Mouse (Mus musculus) kidney, postnatal 0 days (tissue): Measurements from ENCODE around the gene Yy1. TPM values are rescaled to one million over a fixed set of nuclear protein-coding genes. Genes with fewer than 3 reads are reported as not detected.
A peak's percentile ranks its signal among the peaks of the same experiment; 100 is the strongest.

ENCODE experiments used
- ATAC-seq: fragments of 200-750 bp; cut with Nextera tagmentation; replicated peaks from 2 replicates; pipeline ENCODE4 v1.8.0; 2017; ENCODE audit warnings: low read depth, moderate number of reproducible peaks, moderate TSS enrichment, moderate library complexity; ENCODE audit not compliant: low FRiP score
- DNase-seq: peaks from one replicate; pipeline ENCODE4 v3.0.0-alpha.2; 2016; ENCODE audit warnings: low spot score
- H3K27ac ChIP-seq: fragments of 300-500 bp; sonication (generic); 2 replicates; pipeline ENCODE4 v1.5.1; 2014; ENCODE audit warnings: mild to moderate bottlenecking
- H3K27me3 ChIP-seq: fragments of 300-500 bp; sonication (generic); 2 replicates; pipeline ENCODE4 v1.6.1; 2014; ENCODE audit warnings: low read length, mixed read lengths; ENCODE audit not compliant: insufficient read depth
- H3K36me3 ChIP-seq: fragments of 300-500 bp; sonication (generic); 2 replicates; pipeline ENCODE4 v1.6.1; 2014; ENCODE audit warnings: low read length, mixed read lengths; ENCODE audit not compliant: insufficient read depth
- H3K4me1 ChIP-seq: fragments of 300-500 bp; sonication (generic); replicated peaks from 2 replicates; pipeline ENCODE4 v1.6.1; 2014; ENCODE audit warnings: antibody characterized with exemption, low read length, mixed read lengths; ENCODE audit not compliant: insufficient read depth
- H3K4me2 ChIP-seq: fragments of 300-500 bp; sonication (generic); 2 replicates; pipeline ENCODE4 v1.6.1; 2014; ENCODE audit warnings: mild to moderate bottlenecking, low read length, moderate library complexity, mixed read lengths
- H3K4me3 ChIP-seq: fragments of 300-500 bp; sonication (generic); replicated peaks from 2 replicates; pipeline ENCODE4 v1.5.1; 2014; ENCODE audit warnings: low read depth, low read length
- H3K9ac ChIP-seq: fragments of 300-500 bp; sonication (generic); 2 replicates; pipeline ENCODE4 v1.6.1; 2014; ENCODE audit warnings: low read depth, low read length
- H3K9me3 ChIP-seq: fragments of 300-500 bp; sonication (generic); replicated peaks from 2 replicates; pipeline ENCODE4 v1.6.1; 2016; ENCODE audit warnings: low read length, inconsistent platforms, mixed read lengths
- CTCF ChIP-seq: IDR thresholded peaks from 2 replicates; pipeline ENCODE4 v1.5.1; 2016; ENCODE audit warnings: antibody characterized with exemption, low read depth, mild to moderate bottlenecking, moderate library complexity
- WGBS: fragments of 180-500 bp; shearing (Covaris S2); extraction: QIAGEN DNeasy Blood & Tissue Kit; methylation state at CpG from one replicate; pipeline ENCODE4 v1.1.7; 2014; 5-methylcytosine and 5-hydroxymethylcytosine counted together
- polyA plus RNA-seq: library from polyadenylated mRNA; unstranded; fragments of >200 nt; fragmentation: Nextera tagmentation; extraction: Ambion mirVana; gene quantifications from 2 replicates; pipeline ENCODE4 v1.2.1, GENCODE M21; 2015

Gene Yy1
- polyA plus RNA-seq, 1 experiment from 2014 or later = 17.3 TPM

- Histone ChIP-seq H3K36me3 (no peaks in the 10 kb centered on the region), H3K4me3 (no peak overlapping the region), H3K9ac (no peak overlapping the region), H3K27ac (no peak overlapping the region), H3K4me2 (no peak overlapping the region), H3K4me1 (peaks cover 45% of the 10 kb centered on the region), H3K27me3 (no peaks in the 10 kb centered on the region), H3K9me3 (no peaks in the 10 kb centered on the region)
- ATAC-seq = no peak
- no peak for DNase-seq
- WGBS = 62% methylated on average over 3 of the region's 3 CpGs
- TF ChIP-seq CTCF = no peak
Measured at GRCm38 (mm10) chr12:108834337-108834736, 41.6 kb downstream of the Yy1 start.

- 45% methylated on average over 5 of the region's 5 CpGs for WGBS
- TF ChIP-seq CTCF = no peak
- no peak for ATAC-seq
- Histone ChIP-seq H3K9me3 (no peaks in the 10 kb centered on the region), H3K27ac (no peak overlapping the region), H3K9ac (peak overlapping the region; percentile 76; the same call in 1 of the 2 replicates), H3K27me3 (no peaks in the 10 kb centered on the region), H3K4me1 (peaks cover 45% of the 10 kb centered on the region), H3K4me2 (peak overlapping the region; percentile 94), H3K36me3 (no peaks in the 10 kb centered on the region), H3K4me3 (peak overlapping the region; percentile 58)
- DNase-seq = no peak
Measured at GRCm38 (mm10) chr12:108834786-108835185, 42.0 kb downstream of the Yy1 start.

- no peak; the same call in 1 of the 2 replicates for ATAC-seq
- H3K36me3 ChIP-seq = no peaks in the 10 kb centered on the region
- H3K9me3 ChIP-seq = no peaks in the 10 kb centered on the region
- WGBS = 2% methylated on average over 48 of the region's 51 CpGs
- no peak for TF ChIP-seq CTCF
- H3K9ac ChIP-seq = peak overlapping the region; percentile 76
- H3K4me1 ChIP-seq = peaks cover 45% of the 10 kb centered on the region
- peak overlapping the region; percentile 58 for H3K4me3 ChIP-seq
- peak overlapping the region; percentile 86 for H3K27ac ChIP-seq
- no peaks in the 10 kb centered on the region for H3K27me3 ChIP-seq
- no peak for DNase-seq
- peak overlapping the region; percentile 94 for H3K4me2 ChIP-seq
Measured at GRCm38 (mm10) chr12:108835208-108835839, 42.6 kb downstream of the Yy1 start.

DNA sequence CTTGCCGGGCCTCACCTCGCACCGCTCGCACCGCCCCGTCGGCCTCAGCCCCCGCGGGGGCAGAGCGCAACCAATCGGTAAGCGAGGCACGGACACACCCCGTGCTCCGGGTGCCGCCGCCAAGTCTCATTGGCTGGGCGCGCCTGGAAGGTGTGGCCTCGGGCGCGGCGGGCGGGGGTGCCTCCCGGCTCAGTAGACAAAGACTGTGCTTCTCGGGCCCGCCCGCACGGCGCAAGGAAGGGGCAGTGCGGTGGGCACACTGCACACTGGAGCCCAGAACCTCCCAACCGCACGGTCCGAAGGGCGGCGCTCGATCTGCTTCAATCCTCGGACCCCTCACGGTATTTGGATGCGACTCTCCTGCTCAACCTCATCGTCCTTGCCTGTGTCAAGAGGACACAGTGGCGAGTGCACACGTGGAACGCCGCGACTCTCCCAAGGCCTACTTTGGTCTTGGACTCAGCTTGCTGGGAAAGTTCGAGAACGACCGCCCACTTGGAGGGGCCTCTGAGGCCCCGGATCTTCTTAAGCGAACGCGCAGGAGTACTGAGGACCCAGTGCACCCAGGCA, 43.2 kb downstream of the Yy1 start, which contains the start of the genes Slc25a29 and Slc25a47:
TSS of gene Slc25a29 (minus strand) at position 44 of the 570 bp plus-strand sequence.
TSS of gene Slc25a47 (plus strand) at position 207 of the 570 bp plus-strand sequence.
- Histone ChIP-seq H3K4me3 (peak within 1 kb of the TSS; percentile 58), H3K9me3 (no peaks in the 10 kb centered on the region), H3K27ac (peak within 1 kb of the TSS; percentile 86), H3K27me3 (no peaks in the 10 kb centered on the region), H3K4me2 (peak within 1 kb of the TSS; percentile 94), H3K9ac (peak within 1 kb of the TSS; percentile 76), H3K4me1 (peaks cover 45% of the 10 kb centered on the region), H3K36me3 (no peaks in the 10 kb centered on the region)
- under 1% methylated on average over 53 of the region's 53 CpGs for WGBS
- peak; percentile 96 for DNase-seq
- TF ChIP-seq CTCF = no peak; the same call in 1 of the 2 replicates
- ATAC-seq = peak; percentile 98

DNA sequence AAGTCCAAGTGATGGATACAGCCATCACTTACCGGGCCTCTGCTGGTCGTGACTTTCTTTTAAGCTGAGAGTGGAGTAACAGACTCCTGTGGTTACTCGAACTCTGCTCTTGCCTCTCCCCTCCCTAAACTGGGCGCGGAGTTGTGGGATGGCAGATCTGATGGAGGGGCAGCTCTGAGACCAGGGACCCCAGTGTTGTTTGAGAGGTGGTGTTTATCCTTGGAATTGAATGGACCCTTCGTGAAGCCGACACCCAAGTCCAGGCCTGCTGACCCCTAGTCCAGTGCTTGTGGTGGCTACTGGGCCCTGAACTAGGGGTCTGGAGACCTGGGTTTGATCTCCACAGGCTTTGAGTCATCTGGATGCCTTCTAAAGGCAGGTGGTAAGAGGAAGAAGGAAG, 43.9 kb downstream of the Yy1 start:
- Histone ChIP-seq H3K4me2 (peak overlapping the region; percentile 94), H3K27me3 (no peaks in the 10 kb centered on the region), H3K9me3 (no peaks in the 10 kb centered on the region), H3K9ac (peak overlapping the region; percentile 76), H3K4me3 (peak overlapping the region; percentile 58), H3K27ac (peak overlapping the region; percentile 86), H3K36me3 (0 out of 2 replicates have a peak, but pooled peaks cover 5% of the 10 kb centered on the region), H3K4me1 (peaks cover 44% of the 10 kb centered on the region)
- no peak for TF ChIP-seq CTCF
- DNase-seq (no peak), ATAC-seq (no peak)
- WGBS = 37% methylated on average over 7 of the region's 7 CpGs

DNA sequence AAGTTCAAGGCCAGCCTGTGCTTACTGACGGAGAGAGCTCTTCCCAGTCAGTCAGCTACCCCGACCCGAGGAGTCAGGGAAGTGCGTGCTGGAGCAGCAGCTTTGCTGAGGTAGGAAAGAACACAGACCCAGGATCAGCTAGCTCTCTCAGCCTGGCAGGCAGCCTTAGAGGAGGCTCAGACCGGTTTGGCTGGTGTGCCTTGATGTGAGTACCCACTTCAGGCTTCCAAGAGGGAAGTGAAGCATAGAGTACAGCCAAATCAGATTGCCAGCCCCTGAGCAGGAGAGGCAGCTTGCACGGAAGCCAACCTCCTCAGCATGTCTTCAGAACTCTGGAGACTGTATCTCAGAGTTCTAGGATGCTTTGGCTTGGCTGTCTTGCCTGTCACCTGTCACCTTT, 48.4 kb downstream of the Yy1 start:
- no peak overlapping the region for H3K4me3 ChIP-seq
- peaks cover 19% of the 10 kb centered on the region for H3K4me1 ChIP-seq
- peak overlapping the region; percentile 44 for H3K27ac ChIP-seq
- no peak for DNase-seq
- WGBS = 77% methylated on average over 6 of the region's 6 CpGs
- H3K27me3 ChIP-seq = no peaks in the 10 kb centered on the region
- TF ChIP-seq CTCF = no peak
- H3K9me3 ChIP-seq = no peaks in the 10 kb centered on the region
- no peak; the same call in 1 of the 2 replicates for ATAC-seq
- 0 out of 2 replicates have a peak, but pooled peaks cover 18% of the 10 kb centered on the region for H3K36me3 ChIP-seq
- H3K9ac ChIP-seq = no peak overlapping the region
- no peak overlapping the region for H3K4me2 ChIP-seq
